Mouse (Mus musculus) E14TG2a.4 (cell line): ENCODE measurements around the gene Phf6.

Source experiments
- CTCF ChIP-seq: conservative IDR thresholded peaks from 2 replicates; pipeline ENCODE4 v1.5.1; 2014; ENCODE audit warnings: low read length
- POU5F1 ChIP-seq: IDR thresholded peaks from 2 replicates; pipeline ENCODE4 v1.6.1; 2014; ENCODE audit warnings: low read length, borderline replicate concordance

DNA sequence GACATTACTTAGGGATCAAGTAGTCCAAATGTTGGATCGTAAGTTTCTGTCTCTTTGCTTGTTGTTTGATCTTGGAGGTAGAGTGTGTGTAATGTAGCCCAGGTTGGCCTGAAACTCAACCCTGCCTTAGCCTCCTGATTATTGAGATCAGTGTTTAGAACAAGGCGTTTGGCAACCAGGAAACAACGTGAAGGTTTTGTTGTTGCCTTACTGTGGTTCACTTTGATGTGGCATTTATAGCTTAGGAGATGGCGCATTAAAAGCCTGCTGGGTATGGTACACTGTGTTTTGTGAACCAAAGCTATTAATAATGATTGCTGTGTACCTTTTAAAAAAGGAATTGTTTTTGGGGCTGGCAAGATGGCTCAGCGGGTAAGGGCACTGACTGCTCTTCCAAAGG, 18.1 kb downstream of the Phf6 start:
- TF ChIP-seq CTCF (no peak), POU5F1 (no peak)
